Mouse (Mus musculus) lung, adult 2 months (tissue): ENCODE results near the gene Wfikkn1.

ENCODE experiments used
- CTCF ChIP-seq: fragments of 200-500 bp; IDR thresholded peaks from 2 replicates; pipeline ENCODE4 v1.5.1; 2011; ENCODE audit warnings: mild to moderate bottlenecking, low read length, control low read depth; ENCODE audit not compliant: insufficient read depth
- POLR2A ChIP-seq: fragments of 200-500 bp; IDR thresholded peaks from 2 replicates; pipeline ENCODE4 v1.6.1; 2011; ENCODE audit warnings: low read depth, mild to moderate bottlenecking, control low read depth, low read length, borderline replicate concordance; ENCODE audit errors: extremely low read depth

DNA sequence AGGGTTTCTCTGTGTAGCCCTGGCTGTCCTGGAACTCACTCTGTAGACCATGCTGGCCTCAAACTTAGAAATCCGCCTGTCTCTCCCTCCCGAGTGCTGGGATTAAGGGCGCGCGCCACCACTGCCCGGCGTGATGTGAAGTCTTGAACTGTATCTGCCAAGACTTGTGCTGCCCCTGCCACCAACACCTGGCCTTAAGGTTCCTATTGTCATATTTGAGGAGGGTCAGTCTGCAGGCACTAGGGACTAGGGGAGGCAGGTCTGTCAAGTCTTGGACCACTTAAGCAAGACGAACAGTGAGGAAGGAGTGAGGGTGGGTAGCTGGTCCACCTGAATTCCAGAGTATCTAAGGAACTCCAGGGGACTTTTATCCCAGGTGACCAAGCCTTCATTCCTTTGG is 11.2 kb downstream of the Wfikkn1 start:
- TF ChIP-seq CTCF: no peak
- TF ChIP-seq POLR2A: no peak
